Mouse (Mus musculus): ENCODE data around the gene Mrpl9. TPM values are rescaled to one million over a fixed set of nuclear protein-coding genes. Genes with fewer than 3 reads are reported as not detected.

The Mrpl9 gene
- polyA plus RNA-seq, 1 experiment: 19.6 TPM

DNA sequence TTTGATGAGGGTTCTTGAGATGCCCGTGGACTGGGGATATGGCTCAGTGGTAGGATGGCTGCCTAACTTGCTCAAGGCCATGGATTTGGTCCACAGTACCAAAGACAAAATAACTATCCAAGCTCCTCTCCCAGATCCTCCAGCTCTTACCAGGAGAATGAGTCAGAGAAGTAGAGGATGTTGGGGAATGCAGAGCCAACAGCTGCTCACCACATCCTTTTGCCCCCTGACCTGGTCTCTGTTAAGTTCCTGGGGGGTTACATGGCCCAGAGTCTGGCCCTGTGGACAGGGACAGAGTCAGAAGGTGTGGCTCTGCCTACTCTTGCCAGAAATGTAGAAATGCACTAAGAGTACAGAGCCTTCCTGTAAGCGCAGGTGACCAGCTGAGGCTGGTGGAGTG lies 16.7 kb downstream of the Mrpl9 start:
- no peaks in the 10 kb centered on the region for H3K36me3 ChIP-seq (ENCODE audit: control insufficient read depth, insufficient read depth, low read length)
- 91% methylated on average over 2 of the region's 2 CpGs for WGBS
- no peak overlapping the region for H3K27ac ChIP-seq (ENCODE audit: insufficient read depth, low read length)
- DNase-seq (ENCODE audit: low read depth in 1 of 2, low spot score in 2 of 2): no peak
- H3K27me3 ChIP-seq (ENCODE audit: control insufficient read depth, insufficient read depth, low read length): no peaks in the 10 kb centered on the region
- no peak overlapping the region for H3K4me3 ChIP-seq (ENCODE audit: extremely low read depth, insufficient read depth, insufficient read length)
- H3K4me1 ChIP-seq (ENCODE audit: control insufficient read depth, insufficient read depth, insufficient read length): no peaks in the 10 kb centered on the region
- TF ChIP-seq CTCF (IDR thresholded peaks at IDR 0.05; ENCODE audit: extremely low read depth, insufficient read depth, insufficient read length, insufficient replicate concordance) (no peak), POLR2A (IDR thresholded peaks at IDR 0.05; ENCODE audit: low read depth, low read length) (no peak)

DNA sequence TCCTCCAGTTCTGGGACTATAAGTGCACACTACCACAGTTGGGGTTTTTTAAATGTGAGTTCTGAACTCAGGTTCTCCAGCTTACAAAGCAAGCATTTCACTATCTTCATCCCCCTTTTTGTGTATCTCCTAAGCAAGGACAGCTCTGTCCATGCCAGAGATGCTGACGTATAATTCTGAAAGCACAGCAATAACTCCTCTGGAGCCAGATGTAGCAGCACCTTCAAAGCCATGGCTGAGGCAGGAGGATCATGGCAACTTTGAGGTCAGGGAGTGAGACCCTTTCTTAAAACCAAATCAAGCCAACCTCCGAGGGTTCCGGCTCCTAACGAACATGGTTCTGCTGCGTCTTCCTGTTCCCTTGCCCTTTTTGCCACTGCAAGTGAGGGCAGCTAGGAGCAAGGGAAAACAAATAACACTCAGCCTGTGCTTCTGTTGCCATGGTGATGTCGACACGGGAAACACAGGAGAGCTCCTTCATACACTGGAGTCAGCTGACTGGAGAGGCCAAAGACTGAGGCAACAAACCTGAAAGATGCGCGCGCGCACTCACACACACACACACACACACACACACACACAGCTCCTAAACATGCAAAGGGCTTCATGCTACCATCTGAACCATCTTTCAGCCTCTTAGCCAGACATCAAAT lies 20.9 kb downstream of the Mrpl9 start:
- no peaks in the 10 kb centered on the region for H3K36me3 ChIP-seq (ENCODE audit: control insufficient read depth, insufficient read depth, low read length)
- no peak for DNase-seq (ENCODE audit: low read depth in 1 of 2, low spot score in 2 of 2)
- TF ChIP-seq POLR2A (IDR thresholded peaks at IDR 0.05; ENCODE audit: low read depth, low read length): no peak
- TF ChIP-seq CTCF (IDR thresholded peaks at IDR 0.05; ENCODE audit: extremely low read depth, insufficient read depth, insufficient read length, insufficient replicate concordance): no peak
- 81% methylated on average over 11 of the region's 11 CpGs for WGBS
- H3K27me3 ChIP-seq (ENCODE audit: control insufficient read depth, insufficient read depth, low read length): no peaks in the 10 kb centered on the region
- no peak overlapping the region for H3K4me3 ChIP-seq (ENCODE audit: extremely low read depth, insufficient read depth, insufficient read length)
- H3K4me1 ChIP-seq (ENCODE audit: control insufficient read depth, insufficient read depth, insufficient read length): no peaks in the 10 kb centered on the region
- H3K27ac ChIP-seq (ENCODE audit: insufficient read depth, low read length): no peak overlapping the region

DNA sequence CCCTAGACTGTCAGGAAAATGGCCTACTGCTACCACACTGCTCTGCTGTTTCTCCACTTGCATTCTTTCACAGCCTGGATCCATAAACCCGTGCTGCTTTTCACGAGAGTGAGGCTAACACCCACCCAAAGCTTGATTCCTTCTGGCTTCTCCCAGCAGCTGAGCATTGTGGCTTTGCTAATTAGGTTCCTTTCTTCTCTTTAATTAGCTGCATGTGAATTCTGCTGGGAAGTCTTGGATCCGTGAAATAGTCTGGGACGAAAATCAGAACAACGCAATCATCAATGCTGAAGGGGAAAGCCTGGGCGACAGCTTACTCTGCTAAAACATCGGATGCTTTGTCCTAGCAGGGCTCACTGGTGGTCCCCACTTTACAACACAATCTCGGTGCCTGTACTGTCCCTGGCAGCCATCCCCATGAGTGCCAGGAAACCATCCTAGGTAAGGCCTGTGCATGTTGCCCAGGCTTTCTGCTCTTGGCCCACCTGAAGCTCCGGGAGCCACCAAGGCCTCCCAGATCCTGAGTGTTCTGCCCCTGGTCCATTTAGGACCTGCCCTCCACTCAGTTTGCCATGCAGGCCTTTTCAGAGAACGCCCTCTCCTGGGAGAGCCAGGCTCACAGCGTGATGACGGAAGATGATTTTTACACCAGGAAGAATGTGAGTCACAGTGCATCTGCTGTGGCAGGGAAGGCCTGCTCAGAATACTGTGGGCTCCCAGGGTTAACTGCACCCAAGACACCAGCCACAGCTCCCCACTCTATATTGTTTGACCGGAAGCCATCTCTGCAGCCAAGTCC lies 22.7 kb downstream of the Mrpl9 start:
- no peaks in the 10 kb centered on the region for H3K27me3 ChIP-seq (ENCODE audit: control insufficient read depth, insufficient read depth, low read length)
- H3K4me1 ChIP-seq (ENCODE audit: control insufficient read depth, insufficient read depth, insufficient read length): no peaks in the 10 kb centered on the region
- H3K27ac ChIP-seq (ENCODE audit: insufficient read depth, low read length): no peak overlapping the region
- no peak overlapping the region for H3K4me3 ChIP-seq (ENCODE audit: extremely low read depth, insufficient read depth, insufficient read length)
- WGBS: 87% methylated on average over 13 of the region's 13 CpGs
- TF ChIP-seq CTCF (IDR thresholded peaks at IDR 0.05; ENCODE audit: extremely low read depth, insufficient read depth, insufficient read length, insufficient replicate concordance) (no peak), POLR2A (IDR thresholded peaks at IDR 0.05; ENCODE audit: low read depth, low read length) (no peak)
- no peak for DNase-seq (ENCODE audit: low read depth in 1 of 2, low spot score in 2 of 2)
- no peaks in the 10 kb centered on the region for H3K36me3 ChIP-seq (ENCODE audit: control insufficient read depth, insufficient read depth, low read length)

DNA sequence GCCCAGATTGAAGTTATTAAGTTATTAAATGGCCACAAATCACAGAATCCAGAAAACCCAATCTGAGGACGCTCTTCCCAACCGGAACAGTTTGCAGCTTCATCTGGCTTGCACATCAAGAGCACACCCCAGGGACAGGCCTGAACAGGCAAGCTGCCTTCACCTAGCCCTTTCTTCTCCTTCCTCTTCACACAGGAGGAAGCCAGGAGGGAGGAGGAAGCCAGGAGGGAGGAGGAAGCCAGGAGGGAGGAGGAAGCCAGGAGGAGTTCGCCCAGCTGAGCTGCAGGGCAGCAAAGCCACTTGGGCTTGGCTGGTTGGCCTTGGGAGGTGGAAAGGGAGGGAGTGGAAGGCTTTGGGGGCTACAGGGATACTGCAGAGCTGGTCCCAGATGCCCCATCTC lies 25.8 kb downstream of the Mrpl9 start:
- no peak overlapping the region for H3K4me3 ChIP-seq (ENCODE audit: extremely low read depth, insufficient read depth, insufficient read length)
- TF ChIP-seq CTCF (IDR thresholded peaks at IDR 0.05; ENCODE audit: extremely low read depth, insufficient read depth, insufficient read length, insufficient replicate concordance) (no peak), POLR2A (IDR thresholded peaks at IDR 0.05; ENCODE audit: low read depth, low read length) (no peak)
- no peaks in the 10 kb centered on the region for H3K4me1 ChIP-seq (ENCODE audit: control insufficient read depth, insufficient read depth, insufficient read length)
- no peak for DNase-seq (ENCODE audit: low read depth in 1 of 2, low spot score in 2 of 2)
- WGBS: 54% methylated on average over 3 of the region's 3 CpGs
- no peaks in the 10 kb centered on the region for H3K27me3 ChIP-seq (ENCODE audit: control insufficient read depth, insufficient read depth, low read length)
- no peak overlapping the region for H3K27ac ChIP-seq (ENCODE audit: insufficient read depth, low read length)
- H3K36me3 ChIP-seq (ENCODE audit: control insufficient read depth, insufficient read depth, low read length): no peaks in the 10 kb centered on the region

DNA sequence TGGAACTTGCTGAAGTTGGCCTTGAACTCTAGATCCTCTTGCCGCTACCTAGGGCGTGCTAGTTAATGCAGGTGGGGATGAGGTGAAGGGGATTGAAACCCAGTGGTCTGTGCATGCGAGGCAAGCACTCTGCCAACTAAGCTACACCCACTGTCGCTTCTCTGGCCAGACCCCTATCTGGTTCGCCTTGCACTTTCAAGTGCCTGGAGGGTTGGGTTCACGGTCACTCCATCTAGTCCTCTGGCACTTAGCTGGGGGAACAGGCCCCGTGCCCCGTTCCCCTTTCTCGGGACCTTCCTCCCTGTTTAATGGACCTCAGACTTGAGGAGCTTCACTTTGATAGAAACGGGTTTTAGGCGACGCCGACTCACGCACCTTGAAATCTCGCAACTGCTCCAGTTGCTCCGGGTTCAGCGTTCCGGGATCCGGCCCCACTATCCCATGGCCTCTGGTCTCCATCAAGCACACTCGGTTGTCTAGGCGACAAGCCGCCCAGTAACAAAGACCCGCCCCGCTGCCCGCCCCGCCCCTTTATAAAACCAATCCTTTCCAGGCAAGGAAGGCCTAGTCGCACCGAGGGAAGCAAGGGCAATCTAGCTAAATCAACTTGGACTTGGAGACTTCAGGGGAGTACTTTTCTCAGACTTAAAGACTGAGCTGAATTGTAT lies 29.5 kb downstream of the Mrpl9 start:
- Histone ChIP-seq H3K4me3 (ENCODE audit: extremely low read depth, insufficient read depth, insufficient read length) (no peak overlapping the region), H3K4me1 (ENCODE audit: control insufficient read depth, insufficient read depth, insufficient read length) (no peaks in the 10 kb centered on the region), H3K27ac (ENCODE audit: insufficient read depth, low read length) (no peak overlapping the region), H3K27me3 (ENCODE audit: control insufficient read depth, insufficient read depth, low read length) (no peaks in the 10 kb centered on the region), H3K36me3 (ENCODE audit: control insufficient read depth, insufficient read depth, low read length) (no peaks in the 10 kb centered on the region)
- TF ChIP-seq CTCF (IDR thresholded peaks at IDR 0.05; ENCODE audit: extremely low read depth, insufficient read depth, insufficient read length, insufficient replicate concordance): no peak
- no peak for TF ChIP-seq POLR2A (IDR thresholded peaks at IDR 0.05; ENCODE audit: low read depth, low read length)
- 32% methylated on average over 28 of the region's 28 CpGs for WGBS
- no peak for DNase-seq (ENCODE audit: low read depth in 1 of 2, low spot score in 2 of 2)

DNA sequence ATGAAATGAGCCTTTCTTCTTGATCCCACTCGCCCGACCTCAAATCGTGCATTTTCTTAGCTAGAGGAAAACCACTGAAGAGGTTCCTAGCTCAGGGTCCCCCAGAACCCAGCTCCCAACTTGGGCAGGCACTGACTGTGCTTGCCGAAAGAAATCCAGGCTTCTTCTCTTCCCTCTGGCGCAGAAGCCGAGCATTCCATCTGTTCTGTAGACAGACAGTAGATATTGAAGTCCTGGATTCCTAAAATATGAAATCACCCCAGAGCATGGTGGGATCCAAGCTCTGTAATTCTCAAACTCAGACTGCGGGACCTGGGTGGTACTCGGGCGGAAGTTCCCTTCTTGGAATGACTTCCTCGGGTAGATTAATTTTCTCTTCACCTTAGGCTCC lies 30.0 kb downstream of the Mrpl9 start:
- Histone ChIP-seq H3K27ac (ENCODE audit: insufficient read depth, low read length) (no peak overlapping the region), H3K36me3 (ENCODE audit: control insufficient read depth, insufficient read depth, low read length) (no peaks in the 10 kb centered on the region), H3K4me1 (ENCODE audit: control insufficient read depth, insufficient read depth, insufficient read length) (no peaks in the 10 kb centered on the region), H3K27me3 (ENCODE audit: control insufficient read depth, insufficient read depth, low read length) (no peaks in the 10 kb centered on the region), H3K4me3 (ENCODE audit: extremely low read depth, insufficient read depth, insufficient read length) (no peak overlapping the region)
- TF ChIP-seq CTCF (IDR thresholded peaks at IDR 0.05; ENCODE audit: extremely low read depth, insufficient read depth, insufficient read length, insufficient replicate concordance) (no peak), POLR2A (IDR thresholded peaks at IDR 0.05; ENCODE audit: low read depth, low read length) (no peak)
- 72% methylated on average over 10 of the region's 10 CpGs for WGBS
- DNase-seq (ENCODE audit: low read depth in 1 of 2, low spot score in 2 of 2): no peak

Measured in spleen, adult 2 months (tissue).